Mouse (Mus musculus) stomach, postnatal 0 days (tissue): ENCODE measurements around the gene Art4. TPM values are rescaled to one million over a fixed set of nuclear protein-coding genes. Genes with fewer than 3 reads are reported as not detected.

Source experiments
- ATAC-seq: fragments of 200-750 bp; cut with Nextera tagmentation; 2 replicates; pipeline ENCODE4 v1.8.0; 2017; ENCODE audit not compliant: low FRiP score, low TSS enrichment
- DNase-seq: peaks from one replicate; pipeline ENCODE4 v3.0.0-alpha.2; 2016; ENCODE audit warnings: low spot score
- H3K27ac ChIP-seq: fragments of 300-500 bp; sonication (generic); replicated peaks from 2 replicates; pipeline ENCODE4 v1.5.1; 2014; ENCODE audit warnings: mild to moderate bottlenecking, control low read depth
- H3K27me3 ChIP-seq: fragments of 300-500 bp; sonication (generic); 2 replicates; pipeline ENCODE4 v1.6.1; 2014; ENCODE audit warnings: low read length; ENCODE audit not compliant: control insufficient read depth, insufficient read depth
- H3K36me3 ChIP-seq: fragments of 300-500 bp; sonication (generic); 2 replicates; pipeline ENCODE4 v1.6.1; 2014; ENCODE audit warnings: low read length, mixed read lengths; ENCODE audit not compliant: control insufficient read depth, insufficient read depth
- H3K4me1 ChIP-seq: fragments of 300-500 bp; sonication (generic); replicated peaks from 2 replicates; pipeline ENCODE4 v1.6.1; 2014; ENCODE audit warnings: antibody characterized with exemption; ENCODE audit not compliant: control insufficient read depth, insufficient read depth
- H3K4me2 ChIP-seq: fragments of 300-500 bp; sonication (generic); replicated peaks from 2 replicates; pipeline ENCODE4 v1.6.1; 2014; ENCODE audit warnings: low read depth, mild to moderate bottlenecking, control low read depth, moderate library complexity
- H3K4me3 ChIP-seq: fragments of 300-500 bp; sonication (generic); 2 replicates; pipeline ENCODE4 v1.5.1; 2014; ENCODE audit warnings: low read depth, low read length, control low read depth
- H3K9ac ChIP-seq: fragments of 300-500 bp; sonication (generic); 2 replicates; pipeline ENCODE4 v1.6.1; 2014; ENCODE audit warnings: mild to moderate bottlenecking, low read length, control low read depth, mixed read lengths
- H3K9me3 ChIP-seq: fragments of 300-500 bp; sonication (generic); 2 replicates; pipeline ENCODE4 v1.6.1; 2016; ENCODE audit warnings: low read length; ENCODE audit not compliant: control insufficient read depth
- CTCF ChIP-seq: IDR thresholded peaks from 2 replicates; pipeline ENCODE4 v1.5.1; 2016; ENCODE audit warnings: antibody characterized with exemption, low read depth, mild to moderate bottlenecking, moderate library complexity
- EP300 ChIP-seq: optimal IDR thresholded peaks from 2 replicates; pipeline ENCODE3; 2016; ENCODE audit warnings: antibody characterized with exemption
- WGBS: fragments of 180-500 bp; shearing (Covaris S2); extraction: QIAGEN DNeasy Blood & Tissue Kit; methylation state at CpG from one replicate; pipeline ENCODE4 v1.1.7; 2014; 5-methylcytosine and 5-hydroxymethylcytosine counted together
- polyA plus RNA-seq: library from polyadenylated mRNA; unstranded; fragments of >200 nt; fragmentation: Nextera tagmentation; extraction: Ambion mirVana; gene quantifications from 2 replicates; pipeline ENCODE4 v1.2.1, GENCODE M21; 2015

Art4 gene
- polyA plus RNA-seq, 1 experiment from 2014 or later = 3.2 TPM

DNA sequence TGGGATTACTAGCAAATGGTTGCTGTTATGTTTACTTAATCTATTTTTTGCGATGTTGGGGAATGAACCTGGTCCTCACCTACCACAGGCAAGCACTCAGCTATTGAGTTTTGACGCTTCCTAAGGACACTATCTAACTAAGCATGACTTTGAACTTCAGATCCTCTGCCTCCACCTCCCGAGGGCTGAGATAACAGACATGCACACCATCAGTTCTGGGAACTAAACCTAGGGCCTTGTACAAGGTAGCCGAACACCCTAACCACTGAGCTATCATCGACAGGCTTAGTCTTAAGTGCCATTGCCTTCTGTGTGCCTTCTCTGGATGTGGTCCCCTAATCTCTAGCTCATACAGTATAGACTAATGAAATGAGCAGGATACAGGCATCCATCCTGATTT is 7.8 kb upstream of the Art4 start:
- WGBS = 90% methylated on average over 5 of the region's 5 CpGs
- H3K4me2 ChIP-seq = no peak overlapping the region
- H3K36me3 ChIP-seq = no peaks in the 10 kb centered on the region
- H3K27ac ChIP-seq = no peak overlapping the region
- DNase-seq (no peak), ATAC-seq (no peak)
- no peaks in the 10 kb centered on the region for H3K27me3 ChIP-seq
- TF ChIP-seq EP300 = no peak
- H3K4me1 ChIP-seq = no peaks in the 10 kb centered on the region; the same call in 1 of the 2 replicates
- H3K9me3 ChIP-seq = no peaks in the 10 kb centered on the region
- H3K4me3 ChIP-seq = no peak overlapping the region
- H3K9ac ChIP-seq = no peak overlapping the region

DNA sequence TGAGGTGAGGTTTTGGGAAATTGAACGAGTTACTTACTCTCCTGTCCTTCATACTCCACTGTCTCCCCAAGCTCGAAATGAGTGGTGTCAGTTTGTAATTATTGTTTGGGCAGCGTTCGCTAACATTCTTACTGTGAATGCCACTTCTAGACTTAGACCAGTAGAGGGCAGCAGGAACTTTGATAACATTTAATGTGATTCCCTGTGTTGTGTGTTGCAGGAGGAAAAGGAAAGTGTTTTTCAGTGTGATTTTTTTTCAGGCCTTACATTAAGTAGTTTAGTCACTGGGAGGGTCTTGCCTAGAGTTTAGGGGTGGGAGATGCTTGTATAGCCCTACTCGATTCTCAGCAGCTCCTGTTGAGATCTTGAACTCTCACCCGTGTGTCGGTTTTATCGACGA is 3.5 kb upstream of the Art4 start:
- Histone ChIP-seq H3K4me2 (no peak overlapping the region), H3K4me3 (no peak overlapping the region), H3K4me1 (peaks cover 3% of the 10 kb centered on the region; the same call in 1 of the 2 replicates), H3K9me3 (no peaks in the 10 kb centered on the region), H3K36me3 (no peaks in the 10 kb centered on the region), H3K27me3 (no peaks in the 10 kb centered on the region), H3K9ac (no peak overlapping the region), H3K27ac (no peak overlapping the region)
- TF ChIP-seq CTCF = peak; percentile 96
- no peak for TF ChIP-seq EP300
- WGBS = 28% methylated on average over 9 of the region's 9 CpGs
- DNase-seq (no peak), ATAC-seq (peak; percentile 67)

DNA sequence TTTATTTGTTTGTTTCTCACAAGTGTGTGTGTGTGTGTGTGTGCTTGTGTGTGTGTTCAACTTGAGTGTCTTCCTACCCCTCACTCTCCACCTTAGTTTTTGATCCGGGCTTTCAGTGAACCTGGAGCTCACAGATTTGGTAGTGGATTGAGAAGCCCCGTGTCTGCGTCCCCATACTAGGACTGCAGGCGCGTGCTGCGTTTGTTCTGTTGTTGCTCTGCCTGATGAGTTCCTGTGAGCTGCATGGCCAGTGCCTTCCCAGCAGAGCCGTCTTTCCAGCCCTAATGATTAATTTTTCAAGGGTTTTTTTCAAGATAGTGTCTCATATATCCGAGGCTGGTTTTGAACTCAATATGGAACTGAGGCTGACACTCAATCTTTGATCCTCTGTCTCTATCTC is 887 bp upstream of the Art4 start:
- no peak overlapping the region for H3K4me2 ChIP-seq
- TF ChIP-seq EP300 (no peak), CTCF (no peak)
- DNase-seq = no peak
- H3K9me3 ChIP-seq = no peaks in the 10 kb centered on the region
- no peak for ATAC-seq
- H3K27ac ChIP-seq = no peak overlapping the region
- 42% methylated on average over 8 of the region's 8 CpGs for WGBS
- H3K36me3 ChIP-seq = no peaks in the 10 kb centered on the region
- no peak overlapping the region for H3K4me3 ChIP-seq
- no peak overlapping the region for H3K9ac ChIP-seq
- peaks cover 3% of the 10 kb centered on the region; the same call in 1 of the 2 replicates for H3K4me1 ChIP-seq
- no peaks in the 10 kb centered on the region for H3K27me3 ChIP-seq

DNA sequence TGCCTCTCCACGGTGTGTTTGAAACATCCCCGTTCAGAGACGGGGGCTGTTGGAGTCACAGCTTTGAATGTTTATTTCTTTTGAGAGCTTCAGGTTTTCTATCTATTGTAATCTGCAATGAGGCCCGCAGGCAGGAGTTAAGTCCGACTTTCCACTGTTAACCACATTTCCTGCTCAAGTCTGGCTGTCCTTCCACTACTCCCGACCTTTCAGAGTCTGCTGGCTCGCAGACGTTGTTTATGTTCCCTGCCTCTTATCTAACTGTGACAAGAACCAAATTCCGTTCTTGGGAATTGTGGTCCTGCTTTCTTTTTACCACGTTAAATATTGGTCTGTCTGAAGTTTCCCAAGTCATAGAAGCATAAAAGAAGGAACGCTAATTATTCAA is 334 bp upstream of the Art4 start:
- Histone ChIP-seq H3K27me3 (no peaks in the 10 kb centered on the region), H3K4me1 (peaks cover 3% of the 10 kb centered on the region; the same call in 1 of the 2 replicates), H3K4me2 (peak overlapping the region; percentile 33), H3K36me3 (no peaks in the 10 kb centered on the region), H3K27ac (peak overlapping the region; percentile 77), H3K9ac (no peak overlapping the region), H3K4me3 (peak overlapping the region; percentile 22; the same call in 1 of the 2 replicates), H3K9me3 (no peaks in the 10 kb centered on the region)
- no peak for TF ChIP-seq EP300
- no peak for TF ChIP-seq CTCF
- WGBS = 5% methylated on average over 11 of the region's 11 CpGs
- ATAC-seq (no peak), DNase-seq (peak; percentile 19)

DNA sequence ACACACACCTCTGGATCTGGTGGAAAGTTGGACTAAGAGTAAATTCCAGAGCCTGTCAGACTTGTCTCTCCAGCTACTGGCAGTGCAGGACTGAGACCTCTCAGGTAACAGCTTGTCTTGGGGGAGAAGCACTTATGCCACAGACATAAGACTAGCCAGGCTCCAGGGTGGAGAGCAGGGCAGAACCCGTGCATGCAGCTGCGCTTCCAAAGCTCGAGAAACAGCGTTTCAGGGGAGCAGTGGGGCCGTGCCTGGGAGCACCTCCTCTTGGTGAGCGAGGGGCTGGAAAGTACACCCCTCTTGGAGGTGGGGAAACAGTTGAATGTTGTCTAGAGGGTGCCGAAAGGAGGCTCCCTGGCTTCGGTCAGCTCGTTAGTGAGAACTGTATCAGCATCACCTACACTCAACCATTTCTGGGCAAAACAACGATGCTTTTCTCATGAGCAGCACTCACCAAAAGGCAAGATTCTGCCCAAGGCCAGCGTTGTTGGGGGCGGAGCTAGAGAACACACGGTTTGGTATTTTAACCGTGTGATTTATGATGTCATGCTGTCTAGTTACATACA is 1.4 kb downstream of the Art4 start:
- no peak for TF ChIP-seq CTCF
- no peak for TF ChIP-seq EP300
- Histone ChIP-seq H3K4me3 (0 out of 2 replicates have a peak overlapping the region, but pooled peaks have one; percentile 6), H3K4me1 (peaks cover 3% of the 10 kb centered on the region; the same call in 1 of the 2 replicates), H3K9ac (no peak overlapping the region), H3K9me3 (no peaks in the 10 kb centered on the region), H3K36me3 (no peaks in the 10 kb centered on the region), H3K4me2 (peak overlapping the region; percentile 28), H3K27me3 (no peaks in the 10 kb centered on the region), H3K27ac (peak overlapping the region; percentile 75)
- WGBS = 45% methylated on average over 14 of the region's 14 CpGs
- DNase-seq = no peak
- ATAC-seq = peak; percentile 46; the same call in 1 of the 2 replicates

DNA sequence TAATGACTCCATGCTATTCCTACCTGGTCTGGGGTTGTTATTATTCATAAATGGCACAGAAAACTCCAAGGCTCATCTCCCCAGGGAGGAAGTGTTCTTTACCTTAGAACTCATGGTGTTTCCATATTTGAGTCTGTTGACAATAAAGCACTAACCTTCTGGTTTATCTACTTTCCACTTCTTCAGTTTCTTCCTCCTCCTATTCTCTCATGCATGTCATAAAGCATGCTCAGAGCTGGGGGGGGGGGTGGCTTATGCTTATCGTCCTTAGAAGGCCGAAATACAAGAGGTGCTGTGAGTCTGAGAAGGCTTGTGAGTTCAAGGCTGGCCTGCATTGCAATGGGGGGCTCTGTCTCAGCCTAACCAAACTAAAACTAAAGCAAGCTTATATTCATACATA is 2.4 kb downstream of the Art4 start:
- Histone ChIP-seq H3K36me3 (no peaks in the 10 kb centered on the region), H3K27ac (0 out of 2 replicates have a peak overlapping the region, but pooled peaks have one; percentile 61), H3K9me3 (no peaks in the 10 kb centered on the region), H3K4me3 (no peak overlapping the region), H3K4me1 (peaks cover 3% of the 10 kb centered on the region; the same call in 1 of the 2 replicates), H3K9ac (no peak overlapping the region), H3K27me3 (no peaks in the 10 kb centered on the region), H3K4me2 (0 out of 2 replicates have a peak overlapping the region, but pooled peaks have one; percentile 28)
- TF ChIP-seq CTCF (no peak), EP300 (no peak)
- DNase-seq (no peak), ATAC-seq (no peak)
- 91% methylated on average over 2 of the region's 2 CpGs for WGBS
